ENCODE assay signal across 8 mouse cellular contexts in the genomic region with DNA sequence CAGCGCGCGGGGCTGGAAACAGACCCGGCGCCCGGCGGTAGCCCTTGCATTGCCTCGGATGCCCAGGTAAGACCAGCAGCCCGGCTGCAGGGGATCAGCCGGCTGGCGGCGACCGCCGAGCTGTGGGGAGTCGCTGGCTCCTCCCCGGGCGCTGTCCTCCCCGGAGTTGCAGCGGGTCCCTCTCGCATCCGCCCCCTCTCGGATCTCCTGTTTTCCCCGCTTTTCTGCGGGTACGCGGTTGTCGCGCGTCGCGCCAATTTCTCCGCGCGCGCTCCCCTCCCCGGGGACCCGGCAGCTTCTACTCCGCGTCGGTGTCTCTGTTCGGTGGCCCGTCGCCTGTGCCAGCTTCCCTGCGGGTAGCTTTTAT. TPM values are rescaled to one million over a fixed set of nuclear protein-coding genes. Genes with fewer than 3 reads are reported as not detected.
A peak's percentile ranks its signal among the peaks of the same experiment; 100 is the strongest.
DNase-seq lines count a peak whose midpoint lies in the region; ATAC-seq and TF ChIP-seq lines count a peak whose summit lies in the region.

No protein-coding gene starts in this region.

- peak; percentile 88 for ATAC-seq in hindbrain, embryonic 13.5 days (ENCODE audit: low FRiP score)
- ATAC-seq in midbrain, embryonic 12.5 days (ENCODE audit: low FRiP score, low read depth), result peak; percentile 87

- H3K9me3 ChIP-seq in hindbrain, embryonic 13.5 days, result no peaks in the 10 kb centered on the region
- H3K9me3 ChIP-seq in midbrain, embryonic 12.5 days, result no peaks in the 10 kb centered on the region

- peak overlapping the region; percentile 91 for H3K9ac ChIP-seq in liver, adult 2 months (ENCODE audit: low read depth, low read length)
- H3K9ac ChIP-seq in hindbrain, embryonic 13.5 days, result peak overlapping the region; percentile 76
- peak overlapping the region; percentile 82 for H3K9ac ChIP-seq in midbrain, embryonic 12.5 days (replicated peaks)

- TF ChIP-seq POLR2A in liver, adult 2 months (IDR thresholded peaks at IDR 0.05; ENCODE audit: extremely low read depth, insufficient read depth, low read length), result no peak

- under 1% methylated on average over 38 of the region's 44 CpGs for WGBS in liver, adult 2 months
- 0% methylated on average over 38 of the region's 44 CpGs for WGBS in hindbrain, embryonic 13.5 days
- WGBS in midbrain, embryonic 12.5 days, result under 1% methylated on average over 44 of the region's 44 CpGs

- intact Hi-C loops in gastrocnemius, postnatal 14 days (cut with DNase I; ENCODE audit: low total_unique reads), result no loop called here

- peaks cover 10% of the 10 kb centered on the region for H3K4me1 ChIP-seq in liver, adult 2 months (ENCODE audit: control insufficient read depth, insufficient read depth, low read length)
- H3K4me1 ChIP-seq in hindbrain, embryonic 13.5 days (replicated peaks), result peaks cover 39% of the 10 kb centered on the region
- H3K4me1 ChIP-seq in midbrain, embryonic 12.5 days, result peaks cover 22% of the 10 kb centered on the region

- TF ChIP-seq CTCF in liver, adult 2 months (IDR thresholded peaks at IDR 0.05; ENCODE audit: low read depth, low read length), result 0 out of 2 replicates have a peak, but pooled peaks have one; percentile 3

- no peaks in the 10 kb centered on the region for H3K27me3 ChIP-seq in liver, adult 2 months (ENCODE audit: control insufficient read depth, insufficient read depth, low read length)
- no peaks in the 10 kb centered on the region for H3K27me3 ChIP-seq in hindbrain, embryonic 13.5 days
- no peaks in the 10 kb centered on the region for H3K27me3 ChIP-seq in midbrain, embryonic 12.5 days

- H3K4me3 ChIP-seq in liver, adult 2 months (ENCODE audit: insufficient read depth, low read depth, low read length), result peak overlapping the region; percentile 80
- H3K4me3 ChIP-seq in hindbrain, embryonic 13.5 days, result peak overlapping the region; percentile 70
- H3K4me3 ChIP-seq in midbrain, embryonic 12.5 days, result peak overlapping the region; percentile 82

- H3K79me2 ChIP-seq in liver, adult 2 months (ENCODE audit: control insufficient read depth, insufficient read depth, low read length), result peaks cover 13% of the 10 kb centered on the region; the same call in 1 of the 2 replicates

- no peaks in the 10 kb centered on the region; the same call in 1 of the 2 replicates for H3K36me3 ChIP-seq in liver, adult 2 months (ENCODE audit: control insufficient read depth, insufficient read depth, low read length)
- no peaks in the 10 kb centered on the region for H3K36me3 ChIP-seq in hindbrain, embryonic 13.5 days
- H3K36me3 ChIP-seq in midbrain, embryonic 12.5 days, result no peaks in the 10 kb centered on the region

- peak overlapping the region; percentile 56 for H3K4me2 ChIP-seq in hindbrain, embryonic 13.5 days
- H3K4me2 ChIP-seq in midbrain, embryonic 12.5 days (replicated peaks), result peak overlapping the region; percentile 58

- H3K27ac ChIP-seq in liver, adult 2 months (replicated peaks; ENCODE audit: insufficient read depth, low read depth, low read length), result peak overlapping the region; percentile 84
- peak overlapping the region; percentile 99 for H3K27ac ChIP-seq in hindbrain, embryonic 13.5 days
- peak overlapping the region; percentile 97 for H3K27ac ChIP-seq in midbrain, embryonic 12.5 days (replicated peaks)

- DNase-seq in liver, adult 2 months (ENCODE audit: extremely low read depth, low read depth, low spot score), result no peak
- DNase-seq in liver, result no peak
- DNase-seq in c-Kit-positive CD71-negative TER-119-negative erythroid progenitor cells, embryonic 14.5 days (ENCODE audit: low read depth), result peak; percentile 53
- no peak for DNase-seq in gastrocnemius, postnatal 14 days
- no peak for DNase-seq in layer of hippocampus, adult 11-12 months (ENCODE audit: low spot score)
- DNase-seq in urinary bladder, postnatal 14 days (ENCODE audit: low spot score), result no peak

RNA-seq across cellular contexts. Expression of gene Cnst, which starts 0.4 kb away (rescaled TPM):
- total RNA-seq in liver, adult 2 months (2014; rRNA removed), result 14.9 and 15.3 TPM in 2 replicates
- 3.9 and 4.6 TPM in 2 replicates for polyA plus RNA-seq in liver, adult 2 months (2012; rRNA removed)
- polyA plus RNA-seq in hindbrain, embryonic 13.5 days (2015; fragmentation: Nextera tagmentation; extraction: Ambion mirVana), result 27.7 and 30.9 TPM in 2 replicates
- polyA plus RNA-seq in midbrain, embryonic 12.5 days (2016; fragmentation: Nextera tagmentation; extraction: Ambion mirVana), result 26.9 and 32.3 TPM in 2 replicates
- total RNA-seq in gastrocnemius, postnatal 14 days (2021), result 10 to 100 TPM; 23.4 to 25.9 TPM

RNA-seq across cellular contexts. Expression of gene Tfb2m, which starts 0.5 kb away (rescaled TPM):
- 21.7 and 22.2 TPM in 2 replicates for total RNA-seq in liver, adult 2 months (2014; rRNA removed)
- polyA plus RNA-seq in liver, adult 2 months (2012; rRNA removed), result 8.2 and 9.2 TPM in 2 replicates
- polyA plus RNA-seq in hindbrain, embryonic 13.5 days (2015; fragmentation: Nextera tagmentation; extraction: Ambion mirVana), result 35.2 and 39.0 TPM in 2 replicates
- polyA plus RNA-seq in midbrain, embryonic 12.5 days (2016; fragmentation: Nextera tagmentation; extraction: Ambion mirVana), result 24.6 and 27.0 TPM in 2 replicates
- 10 to 100 TPM; 26.0 to 27.7 TPM for total RNA-seq in gastrocnemius, postnatal 14 days (2021)

RNA-seq across cellular contexts. Expression of gene Smyd3, which starts 28.7 kb away (rescaled TPM):
- 6.4 and 7.0 TPM in 2 replicates for total RNA-seq in liver, adult 2 months (2014; rRNA removed)
- 1.4 TPM in 2 replicates for polyA plus RNA-seq in liver, adult 2 months (2012; rRNA removed)
- 19.6 and 20.7 TPM in 2 replicates for polyA plus RNA-seq in hindbrain, embryonic 13.5 days (2015; fragmentation: Nextera tagmentation; extraction: Ambion mirVana)
- polyA plus RNA-seq in midbrain, embryonic 12.5 days (2016; fragmentation: Nextera tagmentation; extraction: Ambion mirVana), result 12.2 and 14.3 TPM in 2 replicates
- total RNA-seq in gastrocnemius, postnatal 14 days (2021), result 1 to 10 TPM; 4.3 to 5.1 TPM
